Mouse (Mus musculus) retina, postnatal 7 days (tissue): Measurements from ENCODE around the gene Ror1.

ENCODE experiments used
- DNase-seq: peaks from one replicate; pipeline ENCODE4 v3.0.0-alpha.2; 2012; ENCODE audit warnings: low read depth, low spot score

Ror1 gene

GRCm38 (mm10) chr4:100116366-100116765, 20.8 kb downstream of the Ror1 start:
- DNase-seq = no peak

GRCm38 (mm10) chr4:100118676-100119075, 23.1 kb downstream of the Ror1 start:
- no peak for DNase-seq

- no peak for DNase-seq
Observed at GRCm38 (mm10) chr4:100119431-100119830, 23.8 kb downstream of the Ror1 start.

- DNase-seq = no peak
Observed at GRCm38 (mm10) chr4:100120547-100120946, 25.0 kb downstream of the Ror1 start.

- no peak for DNase-seq
Observed at GRCm38 (mm10) chr4:100122436-100122835, 26.8 kb downstream of the Ror1 start.

- DNase-seq = no peak
Observed at GRCm38 (mm10) chr4:100123519-100123918, 27.9 kb downstream of the Ror1 start.

GRCm38 (mm10) chr4:100124056-100124455, 28.5 kb downstream of the Ror1 start:
- DNase-seq = no peak

- no peak for DNase-seq
Observed at GRCm38 (mm10) chr4:100124935-100125334, 29.3 kb downstream of the Ror1 start.

GRCm38 (mm10) chr4:100126531-100127310, 31.1 kb downstream of the Ror1 start:
- no peak for DNase-seq

- DNase-seq = no peak
Observed at GRCm38 (mm10) chr4:100128026-100128922, 32.7 kb downstream of the Ror1 start.

- DNase-seq = no peak
Observed at GRCm38 (mm10) chr4:100129201-100129600, 33.6 kb downstream of the Ror1 start.

- DNase-seq = no peak
Observed at GRCm38 (mm10) chr4:100130771-100131475, 35.3 kb downstream of the Ror1 start.

GRCm38 (mm10) chr4:100131488-100131887, 35.9 kb downstream of the Ror1 start:
- no peak for DNase-seq

GRCm38 (mm10) chr4:100132261-100132660, 36.7 kb downstream of the Ror1 start:
- no peak for DNase-seq

- no peak for DNase-seq
Observed at GRCm38 (mm10) chr4:100136046-100136445, 40.5 kb downstream of the Ror1 start.

GRCm38 (mm10) chr4:100137102-100137835, 41.7 kb downstream of the Ror1 start:
- DNase-seq = no peak

GRCm38 (mm10) chr4:100141626-100142025, 46.0 kb downstream of the Ror1 start:
- DNase-seq = no peak

- DNase-seq = no peak
Observed at GRCm38 (mm10) chr4:100144744-100145143, 49.2 kb downstream of the Ror1 start.

- no peak for DNase-seq
Observed at GRCm38 (mm10) chr4:100150797-100151196, 55.2 kb downstream of the Ror1 start.

GRCm38 (mm10) chr4:100154560-100155130, 59.1 kb downstream of the Ror1 start:
- no peak for DNase-seq

- DNase-seq = no peak
Observed at GRCm38 (mm10) chr4:100155731-100156130, 60.1 kb downstream of the Ror1 start.
